17 mouse cellular contexts compared by ENCODE assay signal in genomic region chr13:89321155-89321554, GRCm38 (mm10).
"Had no signal": no experiment of that assay in that cellular context is flagged by ENCODE, and none has a peak within 500 bp of the region (broad histone marks: within the 10 kb centered on the region; RNA-seq: fewer than 3 reads in every experiment).

No protein-coding gene starts in this region.

- DNase-seq: kidney, adult 2 months; kidney, postnatal 25 days; layer of hippocampus, postnatal 36 days; liver, embryonic 13.5 days; lung, embryonic 14.5 days; thymus, adult 2 months; thymus, postnatal 14 days; thymus, postnatal 4 days had no signal

- H3K4me3 ChIP-seq: left cerebral cortex, adult 2 months; liver, embryonic 13.5 days; midbrain, embryonic 10.5 days; midbrain, embryonic 13.5 days; myocyte had no signal

- H3K9ac ChIP-seq: liver, embryonic 13.5 days; lung, embryonic 14.5 days; midbrain, embryonic 13.5 days had no signal

- H3K9me3 ChIP-seq: liver, embryonic 13.5 days; midbrain, embryonic 10.5 days; midbrain, embryonic 13.5 days had no signal

- H3K27ac ChIP-seq: kidney, postnatal 0 days; left cerebral cortex, adult 2 months; liver, embryonic 13.5 days; macrophage; midbrain, embryonic 10.5 days; midbrain, embryonic 13.5 days; stomach, postnatal 0 days had no signal

- H3K27me3 ChIP-seq: liver, embryonic 13.5 days; midbrain, embryonic 13.5 days had no signal

- H3K36me3 ChIP-seq: liver, embryonic 13.5 days; midbrain, embryonic 10.5 days; midbrain, embryonic 13.5 days had no signal

- ATAC-seq: lung, postnatal 0 days; midbrain, embryonic 13.5 days; midbrain, embryonic 16.5 days had no signal

- H3K4me1 ChIP-seq: liver, embryonic 13.5 days; midbrain, embryonic 10.5 days; midbrain, embryonic 13.5 days had no signal

- H3K4me2 ChIP-seq: liver, embryonic 13.5 days; lung, embryonic 14.5 days; midbrain, embryonic 13.5 days had no signal
